Mouse (Mus musculus): ENCODE data around the gene Pik3r4.
A peak's percentile ranks its signal among the peaks of the same experiment; 100 is the strongest.

Gene Pik3r4

DNA sequence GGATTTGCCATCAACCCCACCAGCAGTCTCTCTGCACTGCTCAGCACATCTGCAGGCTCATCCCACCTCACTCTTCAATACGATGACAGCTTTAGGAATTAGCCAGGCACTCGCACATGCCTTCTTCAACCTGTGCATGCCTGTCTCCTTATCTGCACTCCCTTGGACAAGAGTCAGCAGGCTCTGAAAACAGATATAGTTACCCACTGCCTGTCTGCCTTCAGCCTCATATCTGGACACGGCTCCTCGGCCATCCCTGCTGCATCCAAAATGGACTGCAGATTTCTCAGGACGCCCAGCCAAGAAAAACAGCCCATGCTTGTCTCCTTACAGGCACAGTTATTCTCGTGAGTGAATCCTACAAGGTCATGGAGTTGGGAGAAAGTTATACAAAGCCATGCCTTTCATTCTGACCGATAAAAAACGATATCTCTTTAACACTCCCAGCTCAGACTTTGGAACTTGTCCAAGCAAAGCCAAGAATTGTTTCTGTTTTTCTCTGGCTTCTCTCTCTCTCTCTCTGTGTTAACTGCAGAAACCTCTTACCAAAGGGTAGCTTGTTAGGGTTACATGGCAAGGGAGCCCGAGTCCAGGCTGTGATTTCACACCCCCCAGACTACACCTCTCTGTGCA, 55.1 kb downstream of the Pik3r4 start:
- no peak for DNase-seq

DNA sequence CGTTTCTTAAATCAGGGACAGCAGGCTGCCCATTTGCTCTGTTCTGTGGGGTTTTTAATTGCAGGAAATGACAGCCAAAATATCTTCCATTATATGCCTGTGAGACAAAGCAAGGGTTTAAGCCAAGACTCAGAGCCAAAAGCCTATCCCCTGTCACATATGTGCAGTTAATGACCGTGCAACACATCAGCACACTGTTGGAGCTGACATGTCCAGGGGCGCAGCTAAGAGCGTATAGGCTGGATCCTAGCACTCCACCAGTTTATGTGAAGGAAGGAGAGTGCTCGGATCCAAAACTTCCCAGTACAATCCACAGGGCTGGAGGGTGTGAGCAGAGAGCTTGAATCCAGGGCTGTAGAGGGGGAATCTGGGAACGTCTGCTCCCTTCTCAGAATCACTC, 57.9 kb downstream of the Pik3r4 start:
- DNase-seq: no peak

DNA sequence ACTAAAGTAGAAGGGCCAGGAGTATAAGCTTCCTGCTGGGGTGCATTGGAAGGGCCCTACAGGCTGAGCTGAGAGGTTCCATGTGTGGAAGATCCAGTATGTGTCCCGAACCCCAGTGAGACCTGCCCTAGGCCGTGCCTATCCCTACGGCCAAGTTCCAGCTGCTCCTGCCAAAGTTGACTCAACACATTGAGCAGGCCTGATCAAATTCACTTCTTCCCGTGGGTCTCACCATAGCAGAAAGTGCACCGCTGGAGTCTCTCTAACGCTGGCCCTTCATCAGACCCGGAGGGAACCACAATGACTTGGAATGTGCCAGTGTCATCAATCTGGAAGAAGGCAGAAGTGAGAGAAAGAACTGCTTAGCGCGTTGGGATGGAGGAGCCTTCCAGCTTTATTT, 59.2 kb downstream of the Pik3r4 start:
- DNase-seq: no peak

DNA sequence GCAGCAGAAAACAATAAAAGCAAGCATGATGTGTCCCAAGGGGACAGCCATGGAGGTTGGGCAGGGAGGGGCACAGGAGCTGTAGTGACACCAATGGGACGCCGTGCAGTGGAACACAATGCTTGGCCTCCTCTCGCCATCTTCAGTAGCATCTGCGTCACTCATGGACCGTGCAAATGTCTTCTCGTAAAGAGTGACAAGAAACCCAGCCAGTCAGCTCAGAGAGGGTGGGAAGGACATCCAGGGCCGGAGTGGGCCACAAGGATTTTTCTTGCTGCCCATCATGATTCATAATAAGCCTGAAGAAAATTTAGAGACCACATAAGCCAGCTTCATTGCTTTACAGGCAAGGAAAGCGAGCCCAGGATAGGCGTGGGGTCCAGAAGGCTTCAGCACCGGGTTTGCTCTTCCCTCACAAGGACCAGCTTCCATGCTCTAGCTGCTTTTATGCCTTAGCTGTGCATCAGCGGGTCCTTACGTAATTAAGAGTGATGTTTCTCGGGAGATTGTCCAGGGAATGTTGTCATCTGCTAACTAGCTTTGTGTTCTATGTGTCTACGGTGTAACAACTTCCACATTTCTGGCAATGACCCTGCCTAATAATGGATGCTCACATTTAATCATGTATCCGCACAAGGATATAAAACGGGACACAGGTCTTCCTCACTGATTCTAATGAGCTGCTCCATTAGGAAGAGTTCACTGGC, 61.6 kb downstream of the Pik3r4 start:
- peak in 1 of 2 experiments; percentile 8 for DNase-seq

DNA sequence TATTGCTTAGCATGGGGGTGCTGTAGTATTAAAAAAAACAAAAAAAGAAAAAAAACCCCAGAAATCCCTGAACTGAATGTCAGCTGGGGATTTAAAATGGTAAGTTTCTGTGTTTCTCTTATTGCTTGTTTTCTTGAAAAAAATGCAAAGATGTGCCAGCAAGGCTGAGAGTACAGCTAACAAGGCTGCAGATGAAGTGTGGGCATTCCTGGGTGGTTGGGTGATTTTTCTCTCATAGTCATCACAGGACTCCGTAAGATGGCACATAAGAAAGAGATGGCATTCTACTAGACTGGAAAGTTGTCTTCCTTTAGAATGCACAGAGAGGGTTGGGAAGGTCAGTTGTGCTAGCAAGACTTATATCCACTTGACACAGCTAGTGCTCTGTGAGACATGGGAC, 62.2 kb downstream of the Pik3r4 start:
- DNase-seq: no peak

DNA sequence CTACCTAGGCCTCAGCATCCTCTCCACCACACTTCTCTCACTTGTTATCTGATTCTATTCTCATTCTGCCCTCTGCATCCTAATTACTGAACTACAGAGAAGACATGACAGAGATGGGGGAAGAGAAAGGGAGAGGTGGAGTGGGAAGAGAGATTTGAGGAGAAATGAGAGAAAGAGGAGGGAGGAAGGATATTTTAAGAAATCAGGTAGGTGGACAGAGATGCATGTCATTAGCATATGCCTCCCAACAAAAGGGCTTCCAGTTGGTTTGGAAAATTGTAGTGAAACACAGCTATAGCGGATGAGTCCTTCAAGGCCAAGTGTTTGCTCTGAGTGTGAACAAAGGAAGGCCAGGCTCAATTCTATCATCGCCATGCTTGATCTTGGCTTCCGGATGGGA, 69.3 kb downstream of the Pik3r4 start:
- DNase-seq: no peak

DNA sequence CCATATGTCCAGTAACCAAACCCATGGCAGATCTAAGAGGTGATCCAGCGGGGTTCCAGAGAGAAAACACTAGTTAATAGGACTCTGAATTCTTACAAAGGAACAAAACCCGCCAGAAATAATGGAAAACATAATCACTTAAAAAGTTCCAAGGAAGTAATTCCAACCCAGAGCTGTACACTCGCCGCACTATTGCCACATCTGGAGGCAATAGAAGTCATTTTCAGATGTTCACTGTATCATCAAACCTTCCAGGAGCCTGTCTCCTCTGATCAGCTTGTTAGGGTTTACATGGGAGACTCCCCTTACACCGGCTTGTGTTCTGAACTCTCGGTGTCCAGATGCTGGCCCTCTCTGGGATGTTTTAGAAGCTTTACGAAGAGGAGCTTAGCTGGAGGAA, 76.6 kb downstream of the Pik3r4 start:
- DNase-seq: no peak

DNA sequence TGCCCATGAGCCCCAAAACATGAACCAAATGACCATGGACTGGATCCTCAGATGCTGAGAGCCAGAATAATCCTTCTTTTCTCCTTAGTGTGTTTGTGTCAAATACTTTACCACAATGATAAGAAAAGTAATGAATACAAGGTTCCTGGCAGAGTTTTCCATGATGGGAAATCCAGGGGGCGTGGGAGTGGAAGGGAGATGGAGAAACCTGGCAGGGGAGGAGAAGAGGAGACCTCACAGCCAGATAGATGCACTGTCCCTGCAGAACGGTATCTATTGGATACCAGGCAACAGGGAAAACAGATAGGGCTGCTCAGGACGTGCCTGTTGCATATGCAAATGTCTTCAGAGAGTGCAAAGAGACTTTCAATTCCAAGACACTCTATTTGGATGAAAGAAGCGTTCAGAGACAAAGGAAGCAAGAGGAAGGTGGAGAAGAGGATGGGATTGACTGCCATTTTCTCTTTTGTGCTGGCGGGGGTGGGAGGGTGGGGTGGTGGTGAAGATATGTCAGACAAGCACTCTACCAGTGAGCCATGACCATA, 77.1 kb downstream of the Pik3r4 start:
- no peak for DNase-seq

DNA sequence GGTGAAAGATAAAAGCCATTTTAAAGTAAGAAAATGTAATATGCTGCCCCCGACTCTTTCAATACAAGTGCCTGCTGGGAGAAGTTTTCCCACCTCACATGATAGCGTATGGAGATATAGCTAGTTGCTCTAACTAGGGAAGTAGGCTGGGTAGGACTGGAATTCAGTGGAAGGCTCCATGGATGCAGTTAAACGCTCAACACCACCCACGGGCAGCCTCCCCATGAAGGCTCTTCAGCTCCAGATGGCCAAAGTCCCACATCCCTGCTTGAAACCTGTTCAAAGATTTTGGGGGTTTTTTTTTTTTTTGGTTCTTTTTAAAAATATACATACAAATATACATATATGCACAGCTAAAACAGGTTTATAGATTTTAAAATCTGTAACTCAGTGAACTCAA, 77.7 kb downstream of the Pik3r4 start:
- no peak for DNase-seq

DNA sequence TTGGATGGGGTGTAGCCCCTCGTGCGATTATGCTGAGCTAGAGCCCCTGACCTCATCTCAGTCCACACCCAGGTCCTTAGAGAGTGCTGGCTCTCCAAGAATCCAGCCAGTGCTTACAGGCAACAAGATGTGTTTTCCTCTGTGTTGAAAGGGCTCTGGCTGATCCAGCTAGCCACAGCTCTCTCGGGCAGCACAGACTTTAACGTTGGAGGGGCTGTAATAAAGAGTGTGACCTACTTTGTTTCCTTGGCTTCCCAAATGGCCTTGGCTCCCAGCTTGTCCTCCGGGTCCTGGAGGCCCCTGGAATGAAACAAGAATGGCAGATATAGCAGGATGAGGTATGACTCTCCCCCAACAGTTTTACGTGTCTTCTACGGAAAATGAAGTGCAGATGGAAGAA, 89.2 kb downstream of the Pik3r4 start:
- no peak for DNase-seq

DNA sequence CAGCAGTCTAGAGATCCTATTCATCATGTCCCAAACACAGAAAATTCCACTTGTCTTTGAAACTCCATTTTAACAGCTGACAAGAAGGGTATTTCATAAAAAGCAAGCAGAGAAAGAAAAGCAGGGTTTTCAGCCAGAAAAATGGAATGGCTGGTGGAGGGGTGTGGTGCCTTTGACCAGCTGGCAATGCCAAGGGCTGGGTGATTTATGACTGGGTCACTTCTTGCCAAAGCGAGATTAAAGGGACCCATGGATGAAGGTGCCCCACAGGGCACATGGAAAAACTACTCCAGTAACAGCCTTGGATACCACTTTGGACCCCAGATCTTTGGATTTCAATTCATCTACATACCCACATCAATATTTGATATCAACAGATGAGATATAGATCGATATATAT, 91.9 kb downstream of the Pik3r4 start:
- DNase-seq: no peak

DNA sequence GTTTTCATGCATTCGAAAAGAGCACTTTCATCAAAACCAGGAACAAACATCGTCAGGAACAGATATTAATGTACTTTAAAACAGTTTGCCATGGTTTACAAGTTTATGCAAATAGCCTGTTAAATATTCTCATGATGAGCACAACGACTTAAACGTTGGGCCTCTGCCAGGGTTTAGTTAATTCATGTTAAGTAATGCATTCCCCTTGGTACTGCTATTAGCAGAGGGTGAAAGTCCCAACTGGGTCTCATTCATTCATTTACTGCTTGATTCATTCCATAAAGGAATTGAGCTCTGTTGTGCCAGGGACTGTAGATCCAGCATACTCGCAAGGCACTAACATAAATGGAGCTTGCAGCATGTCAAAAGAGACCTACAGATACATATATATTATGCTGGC, 92.4 kb downstream of the Pik3r4 start:
- no peak for DNase-seq

All from cerebellum, postnatal 36 days (tissue).